13 mouse cellular contexts compared by ENCODE assay signal in genomic region chr10:16650120-16650519, GRCm38 (mm10).
"Had no signal": no experiment of that assay in that cellular context is flagged by ENCODE, and none has a peak within 500 bp of the region (broad histone marks: within the 10 kb centered on the region; RNA-seq: fewer than 3 reads in every experiment).

No protein-coding gene starts in this region.

- H3K27ac ChIP-seq: kidney, embryonic 15.5 days; left cerebral cortex, adult 2 months; liver, embryonic 13.5 days had no signal

- H3K36me3 ChIP-seq: kidney, embryonic 15.5 days; liver, embryonic 13.5 days had no signal

- H3K9ac ChIP-seq: kidney, embryonic 15.5 days; liver, embryonic 13.5 days had no signal

- H3K4me1 ChIP-seq: kidney, embryonic 15.5 days; liver, embryonic 13.5 days had no signal

- DNase-seq: kidney, adult 8-10 months; kidney, postnatal 10 days; kidney, postnatal 36 days; layer of hippocampus, postnatal 36 days; liver, embryonic 13.5 days; lung, adult 2 months; lung, postnatal 14 days; lung, postnatal 4 days; midbrain, embryonic 14.5 days; thymus, adult 18-20 months; thymus, postnatal 36 days had no signal

- H3K4me3 ChIP-seq: kidney, embryonic 15.5 days; left cerebral cortex, adult 2 months; liver, embryonic 13.5 days had no signal

- H3K27me3 ChIP-seq: kidney, embryonic 15.5 days; liver, embryonic 13.5 days had no signal

- H3K9me3 ChIP-seq: kidney, embryonic 15.5 days; liver, embryonic 13.5 days had no signal

- H3K4me2 ChIP-seq: kidney, embryonic 15.5 days; liver, embryonic 13.5 days had no signal
